Comparison of ENCODE assay signal across 15 mouse cellular contexts in the genomic region with DNA sequence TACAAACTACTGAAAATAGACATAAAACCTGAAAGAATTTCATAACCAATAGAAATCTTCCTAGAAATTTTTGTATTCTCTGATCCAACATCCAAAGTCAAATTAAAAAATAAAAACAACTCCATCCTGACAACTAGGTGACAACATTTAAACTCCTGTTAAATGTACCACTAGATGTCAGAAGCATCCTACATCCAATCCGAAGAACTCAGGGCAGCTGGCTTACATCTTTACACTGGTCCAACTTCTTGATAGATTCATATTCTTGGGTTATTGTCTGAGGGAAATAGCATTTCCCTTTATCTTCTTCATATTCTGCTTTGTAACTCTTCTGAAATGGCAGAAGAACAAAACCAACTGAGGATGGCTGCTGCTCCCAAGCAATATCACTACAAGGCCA.
DNase-seq lines count a peak whose midpoint lies in the region; ATAC-seq lines count a peak whose summit lies in the region.
"Had no signal": no experiment of that assay in that cellular context is flagged by ENCODE, and none has a peak within 500 bp of the region (broad histone marks: within the 10 kb centered on the region; RNA-seq: fewer than 3 reads in every experiment).

No protein-coding gene starts in this region.

- no peaks in the 10 kb centered on the region for H3K36me3 ChIP-seq in heart, embryonic 11.5 days (ENCODE audit: control insufficient read depth, insufficient read depth, low read length)
- no peaks in the 10 kb centered on the region for H3K36me3 ChIP-seq in kidney, embryonic 16.5 days (ENCODE audit: insufficient read depth, low read length)
- no peaks in the 10 kb centered on the region for H3K36me3 ChIP-seq in neural tube, embryonic 15.5 days
- H3K36me3 ChIP-seq: embryonic facial prominence, embryonic 13.5 days; limb, embryonic 13.5 days had no signal

- no peak overlapping the region for H3K9ac ChIP-seq in heart, embryonic 11.5 days (ENCODE audit: low read depth, low read length)
- H3K9ac ChIP-seq in kidney, embryonic 16.5 days (replicated peaks; ENCODE audit: low read length): no peak overlapping the region
- no peak overlapping the region for H3K9ac ChIP-seq in neural tube, embryonic 15.5 days (replicated peaks)
- H3K9ac ChIP-seq: embryonic facial prominence, embryonic 13.5 days; hindbrain, embryonic 14.5 days; limb, embryonic 13.5 days had no signal

- H3K27ac ChIP-seq in heart, embryonic 11.5 days (ENCODE audit: low read depth, low read length): no peak overlapping the region
- H3K27ac ChIP-seq in kidney, embryonic 16.5 days (ENCODE audit: low read length): no peak overlapping the region
- H3K27ac ChIP-seq in neural tube, embryonic 15.5 days (replicated peaks): no peak overlapping the region
- H3K27ac ChIP-seq: embryonic facial prominence, embryonic 13.5 days; hindbrain, embryonic 14.5 days; limb, embryonic 13.5 days; macrophage had no signal

- no peak overlapping the region for H3K4me3 ChIP-seq in heart, embryonic 11.5 days (ENCODE audit: low read depth, low read length)
- no peak overlapping the region for H3K4me3 ChIP-seq in kidney, embryonic 16.5 days (ENCODE audit: low read length)
- H3K4me3 ChIP-seq in neural tube, embryonic 15.5 days (replicated peaks): no peak overlapping the region
- H3K4me3 ChIP-seq: embryonic facial prominence, embryonic 13.5 days; limb, embryonic 13.5 days had no signal

- H3K9me3 ChIP-seq in heart, embryonic 11.5 days (replicated peaks; ENCODE audit: control insufficient read depth, low read length): no peaks in the 10 kb centered on the region
- H3K9me3 ChIP-seq in kidney, embryonic 16.5 days (ENCODE audit: low read length): no peaks in the 10 kb centered on the region
- H3K9me3 ChIP-seq in neural tube, embryonic 15.5 days (replicated peaks): no peaks in the 10 kb centered on the region
- H3K9me3 ChIP-seq: embryonic facial prominence, embryonic 13.5 days; limb, embryonic 13.5 days had no signal

- H3K4me1 ChIP-seq in heart, embryonic 11.5 days (ENCODE audit: control insufficient read depth, insufficient read depth, low read length): peaks cover 4% of the 10 kb centered on the region; the same call in 1 of the 2 replicates
- H3K4me1 ChIP-seq in kidney, embryonic 16.5 days (ENCODE audit: insufficient read depth, low read length): no peaks in the 10 kb centered on the region
- H3K4me1 ChIP-seq in neural tube, embryonic 15.5 days: no peaks in the 10 kb centered on the region
- H3K4me1 ChIP-seq: embryonic facial prominence, embryonic 13.5 days; limb, embryonic 13.5 days had no signal

- 70% methylated on average over 1 of the region's 1 CpGs for WGBS in heart, embryonic 11.5 days (ENCODE audit: insufficient replicate concordance)
- 76% methylated on average over 1 of the region's 1 CpGs for WGBS in kidney, embryonic 16.5 days
- WGBS in neural tube, embryonic 15.5 days: 84% methylated on average over 1 of the region's 1 CpGs

- DNase-seq in heart, adult 8-10 months (ENCODE audit: low spot score): peak; percentile 3
- DNase-seq in kidney, postnatal 4 days: peak; percentile 6 to 27
- DNase-seq in CD4-positive, CD25-positive, alpha-beta regulatory T cell, adult 2 months (ENCODE audit: low read depth, low spot score): peak; percentile 66
- DNase-seq in induced T-regulatory cell, adult 2 months (ENCODE audit: low read depth): peak; percentile 72
- no peak for DNase-seq in ovary, postnatal 10 days (ENCODE audit: low spot score)
- DNase-seq: cerebellum, postnatal 14 days; layer of hippocampus, postnatal 36 days had no signal

- H3K4me2 ChIP-seq in heart, embryonic 11.5 days: no peak overlapping the region
- H3K4me2 ChIP-seq in kidney, embryonic 16.5 days (replicated peaks; ENCODE audit: low read depth, low read length): no peak overlapping the region
- no peak overlapping the region for H3K4me2 ChIP-seq in neural tube, embryonic 15.5 days
- H3K4me2 ChIP-seq: embryonic facial prominence, embryonic 13.5 days; hindbrain, embryonic 14.5 days; limb, embryonic 13.5 days had no signal

- no peaks in the 10 kb centered on the region for H3K27me3 ChIP-seq in heart, embryonic 11.5 days (ENCODE audit: control insufficient read depth, insufficient read depth, low read length)
- H3K27me3 ChIP-seq in kidney, embryonic 16.5 days (ENCODE audit: insufficient read depth, low read length): no peaks in the 10 kb centered on the region
- H3K27me3 ChIP-seq in neural tube, embryonic 15.5 days (replicated peaks): no peaks in the 10 kb centered on the region
- H3K27me3 ChIP-seq: embryonic facial prominence, embryonic 13.5 days; limb, embryonic 13.5 days had no signal

- no peak for ATAC-seq in heart, embryonic 11.5 days (replicated peaks; ENCODE audit: insufficient number of reproducible peaks, low FRiP score, low TSS enrichment)
- no peak for ATAC-seq in kidney, embryonic 16.5 days (ENCODE audit: low FRiP score, low TSS enrichment)
- no peak for ATAC-seq in neural tube, embryonic 15.5 days (ENCODE audit: low FRiP score)
- ATAC-seq: forebrain, embryonic 16.5 days had no signal
